Mouse (Mus musculus) small intestine, adult 2 months (tissue): ENCODE measurements around the gene Ick. TPM values are rescaled to one million over a fixed set of nuclear protein-coding genes. Genes with fewer than 3 reads are reported as not detected.

Experiments
- H3K27ac ChIP-seq: fragments of 200-500 bp; 2 replicates; pipeline ENCODE4 v1.5.1; 2012; ENCODE audit warnings: low read depth, low read length, control low read depth, inconsistent platforms; ENCODE audit not compliant: insufficient read depth
- H3K27me3 ChIP-seq: fragments of 200-500 bp; 2 replicates; pipeline ENCODE4 v1.6.1; 2012; ENCODE audit warnings: mild to moderate bottlenecking, moderate library complexity, low read length, inconsistent platforms; ENCODE audit not compliant: control insufficient read depth, insufficient read depth
- H3K36me3 ChIP-seq: fragments of 200-500 bp; 2 replicates; pipeline ENCODE4 v1.6.1; 2012; ENCODE audit warnings: mild to moderate bottlenecking, low read length, control low read depth, inconsistent platforms; ENCODE audit not compliant: control insufficient read depth, insufficient read depth
- H3K4me1 ChIP-seq: fragments of 200-500 bp; 2 replicates; pipeline ENCODE4 v1.6.1; 2012; ENCODE audit warnings: low read length, inconsistent platforms, mixed read lengths; ENCODE audit not compliant: control insufficient read depth, insufficient read depth, insufficient read length
- H3K4me3 ChIP-seq: fragments of 200-500 bp; 2 replicates; pipeline ENCODE4 v1.5.1; 2012; ENCODE audit warnings: low read depth, mild to moderate bottlenecking, control low read depth, inconsistent platforms, low read length, moderate library complexity
- CTCF ChIP-seq: fragments of 200-500 bp; IDR thresholded peaks from 2 replicates; pipeline ENCODE4 v1.5.1; 2012; ENCODE audit warnings: low read depth, mild to moderate bottlenecking, control low read depth, inconsistent platforms, low read length, moderate library complexity, mixed read lengths; ENCODE audit not compliant: insufficient replicate concordance, insufficient read length; ENCODE audit errors: extremely low read depth
- POLR2A ChIP-seq: fragments of 200-500 bp; IDR thresholded peaks from 2 replicates; pipeline ENCODE4 v1.6.1; 2012; ENCODE audit warnings: low read depth, mild to moderate bottlenecking, control low read depth, inconsistent platforms, low read length, moderate library complexity
- WGBS: fragments of 180-500 bp; shearing (Covaris S2); methylation state at CpG from one replicate; pipeline ENCODE4 v1.1.7; 2018; 5-methylcytosine and 5-hydroxymethylcytosine counted together
- polyA plus RNA-seq: library from polyadenylated mRNA; depleted of rRNA; stranded (reverse); fragments of >200 nt; gene quantifications from 2 replicates; pipeline ENCODE4 v1.2.3, GENCODE M21; 2012

The Ick gene
- polyA plus RNA-seq, 1 experiment = 19.8 TPM

DNA sequence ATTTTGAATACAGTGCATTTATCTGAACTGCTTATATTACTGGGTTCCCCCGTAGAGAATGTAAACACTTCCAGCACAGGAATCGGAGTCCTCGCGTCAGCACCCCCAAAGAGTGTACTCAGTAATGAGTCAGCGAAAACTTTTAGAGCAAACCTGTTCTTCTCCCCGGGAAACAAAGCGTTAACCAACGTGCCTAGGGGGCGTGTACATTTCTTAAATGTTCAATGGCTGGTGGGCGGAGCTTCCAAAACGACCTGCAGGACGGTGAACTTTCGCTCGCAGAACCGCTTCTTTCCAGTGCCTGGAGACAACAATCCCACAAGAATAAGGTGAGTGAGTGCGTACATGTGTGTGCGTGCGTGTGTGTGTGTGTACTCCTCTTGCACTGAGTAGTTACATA, 82.7 kb downstream of the Ick start:
- under 1% methylated on average over 18 of the region's 18 CpGs for WGBS
- H3K4me1 ChIP-seq = peaks cover 11% of the 10 kb centered on the region
- no peak overlapping the region for H3K27ac ChIP-seq
- no peaks in the 10 kb centered on the region for H3K27me3 ChIP-seq
- no peaks in the 10 kb centered on the region for H3K36me3 ChIP-seq
- TF ChIP-seq CTCF (peak; percentile 16; the same call in 1 of the 2 replicates), POLR2A (no peak)
- peak overlapping the region; percentile 46 for H3K4me3 ChIP-seq

- no peak overlapping the region for H3K4me3 ChIP-seq
- H3K27me3 ChIP-seq = no peaks in the 10 kb centered on the region
- WGBS = 42% methylated on average over 9 of the region's 9 CpGs
- no peak for TF ChIP-seq CTCF
- no peak for TF ChIP-seq POLR2A
- no peak overlapping the region for H3K27ac ChIP-seq
- H3K4me1 ChIP-seq = peaks cover 11% of the 10 kb centered on the region
- H3K36me3 ChIP-seq = no peaks in the 10 kb centered on the region
Measured at GRCm38 (mm10) chr9:78193902-78194597, 85.1 kb downstream of the Ick start.

GRCm38 (mm10) chr9:78195034-78195433, 86.0 kb downstream of the Ick start:
- H3K4me3 ChIP-seq = no peak overlapping the region
- no peaks in the 10 kb centered on the region for H3K27me3 ChIP-seq
- TF ChIP-seq CTCF (no peak), POLR2A (no peak)
- no peak overlapping the region for H3K27ac ChIP-seq
- no peaks in the 10 kb centered on the region for H3K36me3 ChIP-seq
- WGBS = 84% methylated on average over 11 of the region's 11 CpGs
- peaks cover 11% of the 10 kb centered on the region for H3K4me1 ChIP-seq

DNA sequence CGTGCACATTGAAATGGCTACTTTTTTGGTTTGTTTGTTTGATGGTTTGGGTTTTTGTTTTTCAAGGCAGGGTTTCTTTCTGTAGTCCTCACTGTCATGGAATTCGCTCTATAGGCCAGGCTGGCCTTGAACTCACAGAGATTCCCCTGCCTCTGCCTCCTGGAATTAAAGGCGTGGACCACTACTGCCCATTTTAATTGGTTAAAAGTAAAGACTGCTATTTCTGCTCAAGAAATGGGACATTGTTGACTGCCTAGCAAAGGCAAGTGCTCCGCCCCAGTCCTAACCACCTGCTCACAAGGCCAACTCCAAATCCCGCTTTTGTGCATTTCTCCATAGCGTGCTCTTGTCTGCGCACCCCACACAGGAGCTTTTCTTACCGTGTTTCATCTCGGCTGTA, 88.8 kb downstream of the Ick start:
- H3K4me1 ChIP-seq = peaks cover 2% of the 10 kb centered on the region; the same call in 1 of the 2 replicates
- 96% methylated on average over 9 of the region's 9 CpGs for WGBS
- H3K27me3 ChIP-seq = no peaks in the 10 kb centered on the region
- no peak overlapping the region for H3K4me3 ChIP-seq
- no peak for TF ChIP-seq POLR2A
- TF ChIP-seq CTCF = no peak
- H3K27ac ChIP-seq = no peak overlapping the region
- no peaks in the 10 kb centered on the region for H3K36me3 ChIP-seq

DNA sequence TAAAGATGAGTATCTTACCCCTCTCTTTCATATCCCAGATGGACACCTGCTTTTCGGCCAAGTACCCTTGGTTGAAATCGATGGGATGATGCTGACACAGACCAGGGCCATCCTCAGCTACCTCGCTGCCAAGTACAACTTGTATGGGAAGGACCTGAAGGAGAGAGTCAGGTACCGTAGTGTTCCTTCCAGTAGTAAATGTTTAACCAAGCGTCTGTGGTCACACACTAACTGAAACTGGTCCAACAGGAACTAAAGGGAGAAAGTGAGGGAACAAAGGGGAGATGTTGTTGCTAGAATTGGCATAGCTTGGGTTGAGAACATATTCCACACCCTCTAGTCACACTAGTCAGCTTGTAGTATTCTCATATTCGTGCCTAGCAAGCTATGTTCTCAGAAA, 95.2 kb downstream of the Ick start:
- no peak overlapping the region for H3K4me3 ChIP-seq
- no peaks in the 10 kb centered on the region for H3K27me3 ChIP-seq
- 32% methylated on average over 6 of the region's 6 CpGs for WGBS
- TF ChIP-seq CTCF (no peak), POLR2A (no peak)
- H3K27ac ChIP-seq = no peak overlapping the region
- H3K36me3 ChIP-seq = peaks cover 2% of the 10 kb centered on the region; the same call in 1 of the 2 replicates
- peaks cover 3% of the 10 kb centered on the region; the same call in 1 of the 2 replicates for H3K4me1 ChIP-seq

GRCm38 (mm10) chr9:78208956-78209355, 100.0 kb downstream of the Ick start:
- no peak for TF ChIP-seq CTCF
- TF ChIP-seq POLR2A = no peak
- 74% methylated on average over 4 of the region's 4 CpGs for WGBS
- no peak overlapping the region for H3K27ac ChIP-seq
- H3K4me3 ChIP-seq = no peak overlapping the region
- peaks cover 2% of the 10 kb centered on the region; the same call in 1 of the 2 replicates for H3K36me3 ChIP-seq
- H3K4me1 ChIP-seq = peaks cover 9% of the 10 kb centered on the region
- no peaks in the 10 kb centered on the region for H3K27me3 ChIP-seq

- no peak for TF ChIP-seq POLR2A
- TF ChIP-seq CTCF = no peak
- H3K27me3 ChIP-seq = no peaks in the 10 kb centered on the region
- no peak overlapping the region for H3K27ac ChIP-seq
- H3K36me3 ChIP-seq = peaks cover 2% of the 10 kb centered on the region; the same call in 1 of the 2 replicates
- H3K4me1 ChIP-seq = peaks cover 12% of the 10 kb centered on the region
- no peak overlapping the region for H3K4me3 ChIP-seq
- WGBS = 76% methylated on average over 3 of the region's 3 CpGs
Measured at GRCm38 (mm10) chr9:78210079-78210478, 101.1 kb downstream of the Ick start.
